In the genomic region with DNA sequence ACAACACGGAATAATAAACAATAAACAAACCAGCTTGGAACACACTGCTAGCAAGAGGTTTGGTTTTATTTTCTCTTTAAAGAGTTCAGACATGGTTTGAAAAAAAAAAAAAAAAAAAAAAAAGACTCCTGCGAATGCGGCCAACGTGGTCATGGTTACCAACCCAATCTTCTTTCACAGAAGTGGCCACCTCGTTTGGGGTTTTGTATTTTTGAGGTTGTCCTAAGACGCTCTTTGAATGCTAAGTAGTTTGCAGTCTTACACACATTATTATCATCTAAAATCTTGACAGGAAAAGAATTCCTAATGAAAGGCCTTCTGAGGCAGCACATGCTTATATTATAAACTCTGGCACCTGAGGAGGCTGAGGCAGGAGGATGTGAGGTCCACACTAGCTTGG, we compare ENCODE assay signal across 30 mouse cellular contexts. TPM values are rescaled to one million over a fixed set of nuclear protein-coding genes. Genes with fewer than 3 reads are reported as not detected.
A peak's percentile ranks its signal among the peaks of the same experiment; 100 is the strongest.
DNase-seq lines count a peak whose midpoint lies in the region; ATAC-seq and TF ChIP-seq lines count a peak whose summit lies in the region.
"Had no signal": no experiment of that assay in that cellular context is flagged by ENCODE, and none has a peak within 500 bp of the region (broad histone marks: within the 10 kb centered on the region; RNA-seq: fewer than 3 reads in every experiment).

No protein-coding gene starts in this region.

- 0 out of 2 replicates have a peak overlapping the region, but pooled peaks have one; percentile 15 for H3K27ac ChIP-seq in hindbrain, embryonic 15.5 days (replicated peaks)
- no peak overlapping the region for H3K27ac ChIP-seq in hindbrain, embryonic 14.5 days
- peak overlapping the region; percentile 88 for H3K27ac ChIP-seq in layer of hippocampus, adult 2 months
- H3K27ac ChIP-seq: embryonic facial prominence, embryonic 10.5 days; embryonic facial prominence, embryonic 13.5 days; forebrain, embryonic 12.5 days; gastrocnemius, adult 2 months; heart, embryonic 10.5 days; heart, embryonic 13.5 days; hindbrain, embryonic 13.5 days had no signal

- H3K27me3 ChIP-seq in hindbrain, embryonic 15.5 days = no peaks in the 10 kb centered on the region
- H3K27me3 ChIP-seq in hindbrain, embryonic 14.5 days (ENCODE audit: control insufficient read depth, insufficient read depth, low read length) = no peaks in the 10 kb centered on the region
- H3K27me3 ChIP-seq: embryonic facial prominence, embryonic 13.5 days; forebrain, embryonic 12.5 days; heart, embryonic 13.5 days; hindbrain, embryonic 13.5 days had no signal

- no peak for ATAC-seq in hindbrain, embryonic 15.5 days (ENCODE audit: low FRiP score, low read depth)
- ATAC-seq in hindbrain, embryonic 14.5 days (ENCODE audit: low FRiP score) = no peak
- ATAC-seq: CD4-positive, CD25-positive, alpha-beta regulatory T cell, adult 4 months; forebrain, embryonic 16.5 days; inflammation-experienced regulatory T-cells, adult 6 months; intestine, embryonic 16.5 days had no signal

- no peak for DNase-seq in hindbrain, embryonic 14.5 days (ENCODE audit: low spot score)
- DNase-seq in layer of hippocampus, adult 2 months (ENCODE audit: low spot score in 2 of 2) = no peak
- no peak for DNase-seq in layer of hippocampus, adult 8-10 months (ENCODE audit: low spot score in 2 of 2)
- peak; percentile 10 for DNase-seq in right cerebral cortex, adult 18-20 months
- DNase-seq in right cerebral cortex, postnatal 14 days = no peak
- no peak for DNase-seq in lung, adult 2 months
- DNase-seq: adrenal gland, adult 2 months; adrenal gland, postnatal 14 days; cerebellum, adult 11-12 months; cerebellum, adult 8-10 months; cerebellum, postnatal 10 days; cerebellum, postnatal 36 days; embryo, embryonic 11 days; gastrocnemius, adult 2 months; gastrocnemius, postnatal 14 days; heart, adult 18-20 months; heart, postnatal 14 days; heart, postnatal 4 days had no signal

- no peaks in the 10 kb centered on the region for H3K9me3 ChIP-seq in hindbrain, embryonic 15.5 days
- H3K9me3 ChIP-seq in hindbrain, embryonic 14.5 days (ENCODE audit: control insufficient read depth, low read length) = no peaks in the 10 kb centered on the region
- H3K9me3 ChIP-seq: embryonic facial prominence, embryonic 10.5 days; embryonic facial prominence, embryonic 13.5 days; forebrain, embryonic 12.5 days; heart, embryonic 10.5 days; heart, embryonic 13.5 days; hindbrain, embryonic 13.5 days had no signal

- TF ChIP-seq POLR2A in lung, adult 2 months (IDR thresholded peaks at IDR 0.05; ENCODE audit: borderline replicate concordance, extremely low read depth, low read depth, low read length) = no peak

- no peaks in the 10 kb centered on the region; the same call in 1 of the 2 replicates for H3K36me3 ChIP-seq in hindbrain, embryonic 15.5 days
- peaks cover 16% of the 10 kb centered on the region for H3K36me3 ChIP-seq in hindbrain, embryonic 14.5 days (replicated peaks; ENCODE audit: control insufficient read depth, insufficient read depth)

- no peak overlapping the region for H3K4me3 ChIP-seq in hindbrain, embryonic 15.5 days
- no peak overlapping the region for H3K4me3 ChIP-seq in hindbrain, embryonic 14.5 days (replicated peaks; ENCODE audit: low read length)
- no peak overlapping the region for H3K4me3 ChIP-seq in layer of hippocampus, adult 2 months
- no peak overlapping the region for H3K4me3 ChIP-seq in lung, adult 2 months (replicated peaks; ENCODE audit: extremely low read depth, low read depth, low read length)
- H3K4me3 ChIP-seq: embryonic facial prominence, embryonic 10.5 days; embryonic facial prominence, embryonic 13.5 days; erythroblast, embryonic 14.5 days; forebrain, embryonic 12.5 days; gastrocnemius, adult 2 months; heart, embryonic 10.5 days; heart, embryonic 13.5 days; hindbrain, embryonic 13.5 days had no signal

- H3K4me1 ChIP-seq in hindbrain, embryonic 15.5 days (replicated peaks) = no peaks in the 10 kb centered on the region
- H3K4me1 ChIP-seq in hindbrain, embryonic 14.5 days (replicated peaks; ENCODE audit: control insufficient read depth, insufficient read depth, low read length) = no peaks in the 10 kb centered on the region
- no peaks in the 10 kb centered on the region for H3K4me1 ChIP-seq in lung, adult 2 months (ENCODE audit: control insufficient read depth, insufficient read depth, low read length)
- H3K4me1 ChIP-seq: embryonic facial prominence, embryonic 10.5 days; embryonic facial prominence, embryonic 13.5 days; forebrain, embryonic 12.5 days; heart, embryonic 10.5 days; heart, embryonic 13.5 days; hindbrain, embryonic 13.5 days had no signal

- no peak for TF ChIP-seq CTCF in layer of hippocampus, adult 2 months (conservative IDR thresholded peaks at IDR 0.05)
- no peak for TF ChIP-seq CTCF in lung, adult 2 months (IDR thresholded peaks at IDR 0.05; ENCODE audit: insufficient read depth, low read length)

- no peak overlapping the region for H3K9ac ChIP-seq in hindbrain, embryonic 15.5 days
- H3K9ac ChIP-seq in hindbrain, embryonic 14.5 days = no peak overlapping the region
- H3K9ac ChIP-seq: embryonic facial prominence, embryonic 13.5 days; forebrain, embryonic 12.5 days; heart, embryonic 13.5 days; hindbrain, embryonic 13.5 days had no signal

- no peak overlapping the region for H3K4me2 ChIP-seq in hindbrain, embryonic 15.5 days
- H3K4me2 ChIP-seq in hindbrain, embryonic 14.5 days (replicated peaks) = no peak overlapping the region
- H3K4me2 ChIP-seq: embryonic facial prominence, embryonic 13.5 days; forebrain, embryonic 12.5 days; heart, embryonic 13.5 days; hindbrain, embryonic 13.5 days had no signal

- WGBS in hindbrain, embryonic 15.5 days = 74% methylated on average over 6 of the region's 6 CpGs
- WGBS in hindbrain, embryonic 14.5 days = 80% methylated on average over 6 of the region's 6 CpGs
- 83% methylated on average over 6 of the region's 6 CpGs for WGBS in lung, adult 2 months

RNA-seq across cellular contexts. Expression of a gene that starts 7.5 kb away (rescaled TPM):
- polyA plus RNA-seq in hindbrain, embryonic 15.5 days (2015; fragmentation: Nextera tagmentation; extraction: Ambion mirVana) = 0.31 TPM in 2 replicates
- 0.13 and 0.27 TPM in 2 replicates for polyA plus RNA-seq in hindbrain, embryonic 14.5 days (2014; fragmentation: Nextera tagmentation; extraction: Ambion mirVana)
- total RNA-seq in layer of hippocampus, adult 2 months (2021) = 1 to 10 TPM in 1 of 2 experiments, under 1 TPM in 1; 0.61 to 1.3 TPM
- 1 to 10 TPM in 1 of 4 experiments, under 1 TPM in 3; 0.52 to 1.4 (median 0.73) TPM for total RNA-seq in layer of hippocampus, adult 8-10 months (2022)
- polyA plus RNA-seq in lung, adult 2 months (2012; rRNA removed) = 0.20 TPM in 1 of 2 replicates, not detected in the other
- total RNA-seq: gastrocnemius, adult 2 months; gastrocnemius, postnatal 14 days; heart, adult 18-20 months had no signal
- polyA plus RNA-seq: erythroblast, embryonic 14.5 days; forebrain, embryonic 16.5 days had no signal

RNA-seq across cellular contexts. Expression of a gene that starts 45.7 kb away (rescaled TPM):
- polyA plus RNA-seq in hindbrain, embryonic 15.5 days (2015; fragmentation: Nextera tagmentation; extraction: Ambion mirVana) = 11.3 and 11.7 TPM in 2 replicates
- 10.6 and 11.7 TPM in 2 replicates for polyA plus RNA-seq in hindbrain, embryonic 14.5 days (2014; fragmentation: Nextera tagmentation; extraction: Ambion mirVana)
- total RNA-seq in layer of hippocampus, adult 2 months (2021) = 10 to 100 TPM; 49.3 to 55.9 TPM
- total RNA-seq in layer of hippocampus, adult 8-10 months (2022) = 10 to 100 TPM; 55.0 to 67.6 (median 59.7) TPM
- 61.3 and 104 TPM in 2 replicates for polyA plus RNA-seq in lung, adult 2 months (2012; rRNA removed)
